Mouse (Mus musculus): ENCODE results near the gene Cog1. TPM values are rescaled to one million over a fixed set of nuclear protein-coding genes. Genes with fewer than 3 reads are reported as not detected.

Cog1 gene
- polyA plus RNA-seq, 1 experiment from 2014 or later: 24.9 TPM

- 69% methylated on average over 7 of the region's 7 CpGs for WGBS
- no peaks in the 10 kb centered on the region for H3K27me3 ChIP-seq (replicated peaks; ENCODE audit: control insufficient read depth, insufficient read depth, low read length)
- no peak for ATAC-seq
These were observed 50.7 kb downstream of the Cog1 start for GRCm38 (mm10) chr11:113699643-113700042.

GRCm38 (mm10) chr11:113703758-113704157 is 54.8 kb downstream of the Cog1 start:
- Histone ChIP-seq H3K9ac (ENCODE audit: low read depth, low read length) (no peak overlapping the region; the same call in 1 of the 2 replicates), H3K27me3 (replicated peaks; ENCODE audit: control insufficient read depth, insufficient read depth, low read length) (no peaks in the 10 kb centered on the region), H3K27ac (ENCODE audit: low read length) (no peak overlapping the region), H3K4me2 (ENCODE audit: low read depth, low read length) (no peak overlapping the region), H3K4me3 (ENCODE audit: low read length) (no peak overlapping the region), H3K36me3 (ENCODE audit: control insufficient read depth, insufficient read depth, low read length) (no peaks in the 10 kb centered on the region), H3K9me3 (ENCODE audit: control insufficient read depth, low read length) (no peaks in the 10 kb centered on the region), H3K4me1 (ENCODE audit: control insufficient read depth, insufficient read depth, low read length) (peaks cover 10% of the 10 kb centered on the region)
- WGBS: 28% methylated on average over 5 of the region's 5 CpGs
- peak; percentile 65 for ATAC-seq

More at GRCm38 (mm10) chr11:113699643-113700042, 50.7 kb downstream of the Cog1 start:
- Histone ChIP-seq H3K9me3 (ENCODE audit: control insufficient read depth, low read length) (no peaks in the 10 kb centered on the region), H3K4me1 (ENCODE audit: control insufficient read depth, insufficient read depth, low read length) (peaks cover 4% of the 10 kb centered on the region; the same call in 1 of the 2 replicates), H3K9ac (ENCODE audit: low read depth, low read length) (no peak overlapping the region), H3K27ac (ENCODE audit: low read length) (no peak overlapping the region), H3K36me3 (ENCODE audit: control insufficient read depth, insufficient read depth, low read length) (peaks cover 10% of the 10 kb centered on the region; the same call in 1 of the 2 replicates), H3K4me2 (ENCODE audit: low read depth, low read length) (no peak overlapping the region), H3K4me3 (ENCODE audit: low read length) (no peak overlapping the region)

GRCm38 (mm10) chr11:113705966-113706652 is 57.1 kb downstream of the Cog1 start:
- no peaks in the 10 kb centered on the region for H3K9me3 ChIP-seq (ENCODE audit: control insufficient read depth, low read length)

GRCm38 (mm10) chr11:113708629-113709213 is 59.8 kb downstream of the Cog1 start:
- Histone ChIP-seq H3K4me1 (ENCODE audit: control insufficient read depth, insufficient read depth, low read length) (peaks cover 31% of the 10 kb centered on the region), H3K27ac (ENCODE audit: low read length) (no peak overlapping the region), H3K27me3 (replicated peaks; ENCODE audit: control insufficient read depth, insufficient read depth, low read length) (no peaks in the 10 kb centered on the region), H3K9ac (ENCODE audit: low read depth, low read length) (no peak overlapping the region), H3K4me3 (ENCODE audit: low read length) (no peak overlapping the region), H3K36me3 (ENCODE audit: control insufficient read depth, insufficient read depth, low read length) (no peaks in the 10 kb centered on the region), H3K4me2 (ENCODE audit: low read depth, low read length) (no peak overlapping the region), H3K9me3 (ENCODE audit: control insufficient read depth, low read length) (no peaks in the 10 kb centered on the region)
- 59% methylated on average over 19 of the region's 19 CpGs for WGBS
- ATAC-seq: no peak

More at GRCm38 (mm10) chr11:113705966-113706652, 57.1 kb downstream of the Cog1 start:
- Histone ChIP-seq H3K4me1 (ENCODE audit: control insufficient read depth, insufficient read depth, low read length) (peaks cover 31% of the 10 kb centered on the region), H3K27ac (ENCODE audit: low read length) (no peak overlapping the region), H3K4me2 (ENCODE audit: low read depth, low read length) (no peak overlapping the region), H3K4me3 (ENCODE audit: low read length) (no peak overlapping the region), H3K9ac (ENCODE audit: low read depth, low read length) (no peak overlapping the region), H3K36me3 (ENCODE audit: control insufficient read depth, insufficient read depth, low read length) (no peaks in the 10 kb centered on the region), H3K27me3 (replicated peaks; ENCODE audit: control insufficient read depth, insufficient read depth, low read length) (no peaks in the 10 kb centered on the region)
- 71% methylated on average over 15 of the region's 15 CpGs for WGBS
- no peak for ATAC-seq

- H3K27me3 ChIP-seq (replicated peaks; ENCODE audit: control insufficient read depth, insufficient read depth, low read length): no peaks in the 10 kb centered on the region
- H3K9me3 ChIP-seq (ENCODE audit: control insufficient read depth, low read length): no peaks in the 10 kb centered on the region
- no peaks in the 10 kb centered on the region for H3K36me3 ChIP-seq (ENCODE audit: control insufficient read depth, insufficient read depth, low read length)
- WGBS: 42% methylated on average over 15 of the region's 15 CpGs
- H3K9ac ChIP-seq (ENCODE audit: low read depth, low read length): no peak overlapping the region
- no peak overlapping the region for H3K4me2 ChIP-seq (ENCODE audit: low read depth, low read length)
- no peak overlapping the region for H3K27ac ChIP-seq (ENCODE audit: low read length)
- ATAC-seq: no peak
- H3K4me3 ChIP-seq (ENCODE audit: low read length): no peak overlapping the region
- H3K4me1 ChIP-seq (ENCODE audit: control insufficient read depth, insufficient read depth, low read length): peaks cover 27% of the 10 kb centered on the region
These were observed 60.3 kb downstream of the Cog1 start for GRCm38 (mm10) chr11:113709272-113709671.

- no peaks in the 10 kb centered on the region for H3K27me3 ChIP-seq (replicated peaks; ENCODE audit: control insufficient read depth, insufficient read depth, low read length)
- H3K9ac ChIP-seq (ENCODE audit: low read depth, low read length): peak within 1 kb of the TSS; percentile 62
- H3K9me3 ChIP-seq (ENCODE audit: control insufficient read depth, low read length): no peaks in the 10 kb centered on the region
- no peaks in the 10 kb centered on the region for H3K36me3 ChIP-seq (ENCODE audit: control insufficient read depth, insufficient read depth, low read length)
- no peak within 1 kb of the TSS for H3K4me3 ChIP-seq (ENCODE audit: low read length)
- peak within 1 kb of the TSS; percentile 17; the same call in 1 of the 2 replicates for H3K4me2 ChIP-seq (ENCODE audit: low read depth, low read length)
- peak within 1 kb of the TSS; percentile 77 for H3K27ac ChIP-seq (ENCODE audit: low read length)
- peaks cover 25% of the 10 kb centered on the region for H3K4me1 ChIP-seq (ENCODE audit: control insufficient read depth, insufficient read depth, low read length)
- 29% methylated on average over 11 of the region's 11 CpGs for WGBS
- peak; percentile 47 for ATAC-seq
These were observed 60.8 kb downstream of the Cog1 start, which contains the start of gene Cpsf4l for GRCm38 (mm10) chr11:113709731-113710256. Gene Cpsf4l (minus strand): TSS chr11:113710017.

GRCm38 (mm10) chr11:113710257-113710777 is 61.3 kb downstream of the Cog1 start:
- Histone ChIP-seq H3K27ac (ENCODE audit: low read length) (peak overlapping the region; percentile 77), H3K36me3 (ENCODE audit: control insufficient read depth, insufficient read depth, low read length) (no peaks in the 10 kb centered on the region), H3K9ac (ENCODE audit: low read depth, low read length) (peak overlapping the region; percentile 62), H3K4me3 (ENCODE audit: low read length) (no peak overlapping the region), H3K4me1 (ENCODE audit: control insufficient read depth, insufficient read depth, low read length) (peaks cover 25% of the 10 kb centered on the region), H3K27me3 (replicated peaks; ENCODE audit: control insufficient read depth, insufficient read depth, low read length) (no peaks in the 10 kb centered on the region), H3K4me2 (ENCODE audit: low read depth, low read length) (peak overlapping the region; percentile 17; the same call in 1 of the 2 replicates), H3K9me3 (ENCODE audit: control insufficient read depth, low read length) (no peaks in the 10 kb centered on the region)
- ATAC-seq: peak; percentile 34; the same call in 1 of the 2 replicates
- 10% methylated on average over 10 of the region's 10 CpGs for WGBS

- H3K4me2 ChIP-seq (ENCODE audit: low read depth, low read length): no peak overlapping the region
- H3K4me3 ChIP-seq (ENCODE audit: low read length): no peak overlapping the region
- ATAC-seq: no peak
- H3K27ac ChIP-seq (ENCODE audit: low read length): no peak overlapping the region
- no peak overlapping the region; the same call in 1 of the 2 replicates for H3K9ac ChIP-seq (ENCODE audit: low read depth, low read length)
- H3K9me3 ChIP-seq (ENCODE audit: control insufficient read depth, low read length): no peaks in the 10 kb centered on the region
- H3K36me3 ChIP-seq (ENCODE audit: control insufficient read depth, insufficient read depth, low read length): no peaks in the 10 kb centered on the region
- H3K27me3 ChIP-seq (replicated peaks; ENCODE audit: control insufficient read depth, insufficient read depth, low read length): no peaks in the 10 kb centered on the region
- 72% methylated on average over 1 of the region's 1 CpGs for WGBS
- H3K4me1 ChIP-seq (ENCODE audit: control insufficient read depth, insufficient read depth, low read length): peaks cover 25% of the 10 kb centered on the region
These were observed 62.1 kb downstream of the Cog1 start for GRCm38 (mm10) chr11:113711061-113711460.

GRCm38 (mm10) chr11:113715078-113715674 is 66.2 kb downstream of the Cog1 start:
- WGBS: 68% methylated on average over 7 of the region's 7 CpGs
- Histone ChIP-seq H3K27me3 (replicated peaks; ENCODE audit: control insufficient read depth, insufficient read depth, low read length) (no peaks in the 10 kb centered on the region), H3K4me1 (ENCODE audit: control insufficient read depth, insufficient read depth, low read length) (peaks cover 7% of the 10 kb centered on the region), H3K9me3 (ENCODE audit: control insufficient read depth, low read length) (no peaks in the 10 kb centered on the region), H3K9ac (ENCODE audit: low read depth, low read length) (no peak overlapping the region), H3K4me3 (ENCODE audit: low read length) (no peak overlapping the region), H3K4me2 (ENCODE audit: low read depth, low read length) (no peak overlapping the region), H3K36me3 (ENCODE audit: control insufficient read depth, insufficient read depth, low read length) (no peaks in the 10 kb centered on the region), H3K27ac (ENCODE audit: low read length) (no peak overlapping the region)
- ATAC-seq: no peak
